Mouse (Mus musculus): ENCODE measurements around the gene Tmigd3.

DNA sequence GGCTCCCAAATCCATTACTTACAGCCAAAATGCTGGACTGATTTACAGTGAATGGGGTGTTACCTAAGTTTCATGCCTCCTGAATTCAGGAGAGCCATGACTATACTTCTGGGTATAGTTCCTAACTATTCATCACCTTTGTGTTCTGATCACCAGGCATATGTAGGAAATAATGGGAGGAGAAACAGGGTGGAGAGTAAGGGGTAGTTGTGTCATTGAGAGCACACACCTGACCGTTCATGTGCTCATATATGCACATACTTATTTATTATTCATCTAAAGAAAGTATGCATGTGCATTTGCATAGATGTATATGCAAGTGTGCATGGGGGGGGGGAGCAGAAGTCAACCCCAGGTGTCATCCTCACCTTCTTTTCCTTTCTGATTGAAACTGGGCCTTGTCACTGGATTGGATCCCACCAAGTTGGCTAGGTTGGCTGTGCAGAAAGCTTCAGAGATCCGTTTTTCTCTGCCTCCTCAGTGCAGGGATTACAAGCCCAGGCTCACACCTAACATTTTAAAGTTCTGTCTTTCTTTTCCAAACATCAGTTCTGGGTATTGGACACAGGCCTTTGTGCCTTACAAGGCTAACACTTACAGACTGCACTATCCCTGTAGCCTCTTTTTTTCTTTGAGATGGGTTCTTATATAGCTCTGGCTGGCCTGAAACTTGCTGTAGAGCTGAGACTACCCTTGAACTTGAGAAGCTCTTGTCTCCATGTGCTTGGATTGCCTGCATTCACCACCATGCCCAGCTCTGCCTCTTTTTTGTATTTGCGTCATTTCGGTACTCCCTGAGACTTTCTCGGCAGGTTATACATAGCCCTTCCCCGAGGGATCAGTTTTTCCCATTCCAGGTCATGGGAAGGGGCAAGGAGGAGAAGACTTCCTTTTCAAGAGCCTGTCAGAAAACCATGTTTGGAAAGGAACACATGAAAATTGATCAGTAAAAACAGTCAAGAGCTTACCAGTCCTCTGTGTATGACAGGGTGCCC is 3.0 kb downstream of the Tmigd3 start:
- TF ChIP-seq CTCF (IDR thresholded peaks at IDR 0.05; ENCODE audit: borderline replicate concordance, extremely low read depth, insufficient read depth, insufficient read length): no peak
- TF ChIP-seq POLR2A (IDR thresholded peaks at IDR 0.05; ENCODE audit: borderline replicate concordance, extremely low read depth, insufficient read depth, insufficient read length, poor library complexity, severe bottlenecking): no peak

All from brain, embryonic 14.5 days (tissue).